Mouse (Mus musculus) C2C12 (cell line): ENCODE data around the gene Cic. TPM values are rescaled to one million over a fixed set of nuclear protein-coding genes. Genes with fewer than 3 reads are reported as not detected.

ENCODE experiments used
- H3K27me3 ChIP-seq: one replicate; pipeline ENCODE4 v1.6.1; 2011; ENCODE audit not compliant: control insufficient read depth, insufficient read depth, insufficient read length
- H3K36me3 ChIP-seq: one replicate; pipeline ENCODE4 v1.6.1; 2011; ENCODE audit not compliant: control insufficient read depth, insufficient read depth
- H3K4me3 ChIP-seq: one replicate; pipeline ENCODE4 v1.5.1; 2011; ENCODE audit warnings: mild to moderate bottlenecking, control low read depth; ENCODE audit not compliant: poor library complexity, insufficient read depth, severe bottlenecking
- H3K79me2 ChIP-seq: one replicate; pipeline ENCODE4 v1.6.1; 2011; ENCODE audit not compliant: control insufficient read depth, insufficient read depth
- H3K79me3 ChIP-seq: one replicate; pipeline ENCODE4 v1.6.1; 2011; ENCODE audit warnings: low read depth, control low read depth
- H3ac ChIP-seq: one replicate; pipeline ENCODE3; 2011; ENCODE audit warnings: low read depth; ENCODE audit not compliant: control insufficient read depth, insufficient read length
- CEBPB ChIP-seq: IDR thresholded peaks from one replicate; pipeline ENCODE4 v1.6.1; 2011; ENCODE audit warnings: low read depth, mild to moderate bottlenecking, control low read depth, moderate library complexity
- CTCF ChIP-seq: IDR thresholded peaks from one replicate; pipeline ENCODE4 v1.5.1; 2011; ENCODE audit not compliant: control insufficient read depth, insufficient read depth, insufficient read length
- FOSL1 ChIP-seq: IDR thresholded peaks from one replicate; pipeline ENCODE4 v1.8.0; 2011; ENCODE audit warnings: mild to moderate bottlenecking, low read length; ENCODE audit not compliant: poor library complexity, insufficient read depth, severe bottlenecking
- MAX ChIP-seq: IDR thresholded peaks from one replicate; pipeline ENCODE4 v1.6.1; 2011; ENCODE audit warnings: mild to moderate bottlenecking, control low read depth
- MYOD1 ChIP-seq: IDR thresholded peaks from one replicate; pipeline ENCODE4 v1.6.1; 2011; ENCODE audit warnings: low read depth; ENCODE audit not compliant: control insufficient read depth, insufficient read length
- MYOG ChIP-seq: IDR thresholded peaks from one replicate; pipeline ENCODE4 v1.6.1; 2011; ENCODE audit not compliant: control insufficient read depth, insufficient read length; ENCODE audit errors: extremely low read depth
- USF1 ChIP-seq: IDR thresholded peaks from one replicate; pipeline ENCODE4 v1.6.1; 2011; ENCODE audit warnings: low read depth, mild to moderate bottlenecking, control low read depth, moderate library complexity
- polyA plus RNA-seq: library from polyadenylated mRNA; unstranded; fragments of >200 nt; fragmentation: generic; extraction: Trizol; gene quantifications from one replicate; pipeline ENCODE4 v1.2.1, GENCODE M21; 2012; ENCODE audit warnings: missing spikeins

Gene Cic
- polyA plus RNA-seq, 1 experiment: 79.5 TPM

DNA sequence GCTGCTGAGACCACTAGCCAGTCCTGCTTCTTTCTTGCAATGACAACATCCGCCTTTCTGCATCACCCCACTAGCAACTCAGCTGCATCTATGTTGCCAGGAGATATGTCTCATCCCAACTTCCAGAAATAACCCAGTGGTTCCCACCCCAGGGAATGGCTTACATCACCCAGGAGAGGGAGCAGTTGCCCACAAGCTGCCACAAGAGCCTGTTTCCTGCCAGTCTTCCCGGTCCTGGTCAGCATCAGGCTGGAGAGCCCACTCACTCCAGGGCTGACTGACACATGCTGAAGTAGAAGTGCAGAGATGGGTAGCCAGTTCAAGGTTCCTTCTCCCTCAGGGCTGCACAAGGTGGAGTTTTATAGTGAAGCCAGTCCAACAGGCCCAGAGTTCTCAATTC is 26.4 kb upstream of the Cic start:
- Histone ChIP-seq H3K27me3 (no peaks in the 10 kb centered on the region), H3ac (no peak overlapping the region), H3K36me3 (peaks cover 28% of the 10 kb centered on the region), H3K79me2 (peaks cover 40% of the 10 kb centered on the region), H3K79me3 (peaks cover 24% of the 10 kb centered on the region), H3K4me3 (no peak overlapping the region)
- TF ChIP-seq CTCF (peak; percentile 75), MYOG (no peak), CEBPB (no peak), USF1 (no peak)

DNA sequence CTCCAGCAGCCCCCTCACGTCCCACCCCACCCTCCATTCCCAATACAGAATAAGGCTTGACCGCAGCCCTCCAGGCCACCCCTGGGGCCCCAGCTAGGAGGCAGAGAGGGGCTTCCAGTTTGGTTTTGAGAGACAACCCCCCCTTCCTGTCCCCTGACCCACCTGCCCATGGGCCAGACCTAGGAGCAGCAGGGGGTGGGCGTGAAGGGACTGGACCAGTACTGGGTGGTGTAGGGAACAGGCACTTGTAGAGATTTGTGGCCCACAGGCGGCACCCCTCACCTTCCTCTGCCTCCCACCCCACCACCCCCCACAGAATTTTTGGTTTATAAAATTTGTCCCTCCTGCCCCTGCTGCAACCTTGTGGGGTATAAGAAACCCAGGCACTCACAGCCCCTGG is 24.1 kb upstream of the Cic start:
- TF ChIP-seq CTCF (no peak), MYOD1 (no peak), USF1 (no peak), MYOG (no peak), CEBPB (no peak), FOSL1 (no peak), MAX (no peak)
- H3K36me3 ChIP-seq: peaks cover 32% of the 10 kb centered on the region
- peaks cover 50% of the 10 kb centered on the region for H3K79me2 ChIP-seq
- no peak overlapping the region for H3K4me3 ChIP-seq
- H3K79me3 ChIP-seq: peaks cover 35% of the 10 kb centered on the region
- H3K27me3 ChIP-seq: no peaks in the 10 kb centered on the region
- no peak overlapping the region for H3ac ChIP-seq

DNA sequence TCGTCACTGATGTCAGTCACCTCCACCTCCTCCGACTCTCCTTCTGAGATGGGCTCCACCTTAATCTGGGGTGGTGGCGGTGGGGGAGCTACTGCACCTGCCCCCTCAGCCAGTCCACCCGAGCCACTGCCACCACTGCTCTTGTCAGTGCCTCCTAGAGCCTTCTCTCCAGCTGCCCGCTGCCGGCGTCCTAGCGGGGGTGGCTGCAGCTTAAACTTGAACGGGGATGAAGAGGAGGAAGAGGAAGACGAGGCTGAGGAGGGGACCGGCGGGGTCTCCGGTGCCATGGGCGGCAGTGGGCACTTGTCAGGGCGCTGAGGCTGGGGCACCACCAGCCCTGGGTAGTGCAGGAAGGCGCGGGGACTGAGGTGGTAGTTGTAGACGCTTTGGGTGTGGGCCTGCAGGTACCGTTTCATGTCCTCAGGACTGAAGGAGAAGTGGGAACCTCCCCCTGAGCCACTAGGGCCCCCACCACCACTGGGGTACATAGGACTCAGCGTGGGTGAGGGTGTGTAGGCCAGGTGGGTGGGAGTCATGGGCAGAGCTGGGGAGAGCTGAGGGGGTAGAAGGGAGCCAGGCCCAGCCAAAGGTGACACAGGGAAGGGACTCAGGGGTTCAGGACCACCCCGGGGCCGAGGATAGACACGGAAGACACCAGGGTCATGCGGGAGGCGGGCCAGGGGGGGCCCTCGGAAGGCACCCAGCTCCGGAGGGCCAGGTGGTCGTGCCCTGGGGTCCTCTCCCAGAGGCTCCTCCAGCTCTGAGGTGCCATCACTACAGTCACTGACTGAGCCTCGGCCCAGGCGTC is 22.7 kb upstream of the Cic start:
- Histone ChIP-seq H3K27me3 (no peaks in the 10 kb centered on the region), H3K36me3 (peaks cover 32% of the 10 kb centered on the region), H3K4me3 (no peak overlapping the region), H3K79me3 (peaks cover 43% of the 10 kb centered on the region), H3K79me2 (peaks cover 63% of the 10 kb centered on the region), H3ac (no peak overlapping the region)
- no peak for TF ChIP-seq FOSL1
- TF ChIP-seq CEBPB: no peak
- no peak for TF ChIP-seq MAX
- TF ChIP-seq MYOD1: no peak
- TF ChIP-seq CTCF: no peak
- no peak for TF ChIP-seq USF1
- no peak for TF ChIP-seq MYOG

DNA sequence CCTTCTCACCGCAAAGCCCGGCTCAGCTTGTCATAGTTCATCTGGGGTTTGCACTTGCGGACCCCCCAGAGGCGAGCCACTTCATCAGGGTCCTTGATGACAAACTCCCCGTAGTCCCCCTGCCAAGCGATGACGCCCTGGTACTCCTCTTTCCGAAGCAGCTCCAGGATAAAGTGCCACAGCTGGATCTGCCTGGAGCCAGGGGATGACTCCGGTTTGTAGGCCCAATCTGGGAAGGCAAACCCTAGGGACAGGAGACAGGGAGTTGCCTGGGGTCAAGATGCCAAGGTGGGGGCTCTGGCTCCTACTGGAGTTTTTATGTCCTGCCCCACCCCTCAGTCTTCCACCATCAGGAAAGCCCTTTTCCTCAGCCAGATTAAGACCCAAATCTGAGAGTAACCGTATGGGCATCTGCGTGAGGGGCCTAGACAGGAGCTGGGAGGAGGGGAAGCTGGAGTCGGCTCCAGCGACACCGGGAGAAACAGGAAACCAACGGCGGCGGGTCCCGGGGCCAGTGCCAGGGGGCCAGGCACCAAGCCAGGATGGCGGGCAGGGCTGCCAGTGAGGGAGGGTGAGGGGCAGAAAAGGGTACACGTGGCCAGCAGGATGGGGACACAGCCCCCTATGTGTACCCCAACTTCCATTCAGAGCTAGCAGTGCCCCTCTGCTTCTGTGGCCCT is 21.3 kb upstream of the Cic start:
- peaks cover 72% of the 10 kb centered on the region for H3K79me2 ChIP-seq
- H3K4me3 ChIP-seq: no peak overlapping the region
- H3ac ChIP-seq: no peak overlapping the region
- peaks cover 49% of the 10 kb centered on the region for H3K79me3 ChIP-seq
- no peaks in the 10 kb centered on the region for H3K27me3 ChIP-seq
- TF ChIP-seq MYOD1 (no peak), CEBPB (no peak), FOSL1 (no peak), CTCF (no peak), MAX (no peak), USF1 (no peak)
- H3K36me3 ChIP-seq: peaks cover 23% of the 10 kb centered on the region

DNA sequence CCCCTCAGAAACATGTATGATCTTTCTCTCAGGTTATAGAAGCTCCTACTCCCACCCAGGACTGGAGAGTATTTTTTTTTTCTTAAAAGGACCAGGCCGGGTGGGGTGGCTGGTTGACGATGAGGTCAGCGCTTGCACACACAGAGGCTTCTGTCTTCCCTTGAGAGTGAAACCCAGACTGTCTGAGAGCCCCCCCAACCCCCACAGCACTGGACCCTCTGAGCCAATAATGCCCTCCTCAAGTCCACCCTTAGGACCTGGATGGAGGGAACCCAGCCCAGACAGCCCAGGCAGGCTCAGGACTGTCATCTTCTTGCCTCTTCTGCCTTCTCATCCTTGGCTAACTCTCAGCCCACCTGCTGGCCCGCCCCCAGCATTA is 20.8 kb upstream of the Cic start:
- H3K27me3 ChIP-seq: no peaks in the 10 kb centered on the region
- peak overlapping the region; percentile 37 for H3ac ChIP-seq
- peaks cover 72% of the 10 kb centered on the region for H3K79me2 ChIP-seq
- H3K79me3 ChIP-seq: peaks cover 49% of the 10 kb centered on the region
- H3K36me3 ChIP-seq: peaks cover 23% of the 10 kb centered on the region
- no peak for TF ChIP-seq MAX
- TF ChIP-seq CEBPB: no peak
- no peak for TF ChIP-seq MYOD1
- no peak for TF ChIP-seq CTCF
- peak overlapping the region; percentile 18 for H3K4me3 ChIP-seq
